Mouse (Mus musculus): ENCODE measurements around the gene Kxd1. TPM values are rescaled to one million over a fixed set of nuclear protein-coding genes. Genes with fewer than 3 reads are reported as not detected.

The Kxd1 gene
- polyA plus RNA-seq, 1 experiment from 2014 or later: 50.5 TPM

GRCm38 (mm10) chr8:70560564-70560963, 32.8 kb upstream of the Kxd1 start:
- Histone ChIP-seq H3K9ac (no peak overlapping the region), H3K36me3 (peaks cover 4% of the 10 kb centered on the region; the same call in 1 of the 2 replicates), H3K4me2 (no peak overlapping the region), H3K9me3 (no peaks in the 10 kb centered on the region), H3K27ac (no peak overlapping the region), H3K4me1 (replicated peaks) (peaks cover 29% of the 10 kb centered on the region), H3K4me3 (no peak overlapping the region), H3K27me3 (no peaks in the 10 kb centered on the region)
- ATAC-seq (ENCODE audit: low FRiP score): no peak
- 75% methylated on average over 3 of the region's 3 CpGs for WGBS

GRCm38 (mm10) chr8:70560096-70560495, 32.3 kb upstream of the Kxd1 start:
- 80% methylated on average over 2 of the region's 2 CpGs for WGBS
- Histone ChIP-seq H3K27ac (no peak overlapping the region), H3K4me1 (replicated peaks) (peaks cover 24% of the 10 kb centered on the region), H3K36me3 (peaks cover 4% of the 10 kb centered on the region; the same call in 1 of the 2 replicates), H3K4me2 (no peak overlapping the region), H3K4me3 (no peak overlapping the region), H3K9ac (no peak overlapping the region), H3K27me3 (no peaks in the 10 kb centered on the region), H3K9me3 (no peaks in the 10 kb centered on the region)
- no peak for ATAC-seq (ENCODE audit: low FRiP score)

- ATAC-seq (ENCODE audit: low FRiP score): no peak
- peaks cover 22% of the 10 kb centered on the region for H3K4me1 ChIP-seq (replicated peaks)
- no peak overlapping the region for H3K9ac ChIP-seq
- no peak overlapping the region for H3K4me3 ChIP-seq
- H3K4me2 ChIP-seq: no peak overlapping the region
- peaks cover 4% of the 10 kb centered on the region; the same call in 1 of the 2 replicates for H3K36me3 ChIP-seq
- no peaks in the 10 kb centered on the region for H3K9me3 ChIP-seq
- no peak overlapping the region for H3K27ac ChIP-seq
- H3K27me3 ChIP-seq: no peaks in the 10 kb centered on the region
- WGBS: 82% methylated on average over 3 of the region's 3 CpGs
Observed at GRCm38 (mm10) chr8:70558983-70559382, 31.2 kb upstream of the Kxd1 start.

- Histone ChIP-seq H3K36me3 (peaks cover 4% of the 10 kb centered on the region; the same call in 1 of the 2 replicates), H3K4me3 (no peak overlapping the region), H3K27ac (no peak overlapping the region), H3K4me1 (replicated peaks) (peaks cover 28% of the 10 kb centered on the region), H3K9ac (no peak overlapping the region), H3K9me3 (no peaks in the 10 kb centered on the region), H3K4me2 (no peak overlapping the region), H3K27me3 (no peaks in the 10 kb centered on the region)
- WGBS: 67% methylated on average over 4 of the region's 4 CpGs
- ATAC-seq (ENCODE audit: low FRiP score): no peak
Observed at GRCm38 (mm10) chr8:70558334-70558733, 30.6 kb upstream of the Kxd1 start.

GRCm38 (mm10) chr8:70555079-70555747, 27.5 kb upstream of the Kxd1 start:
- no peak overlapping the region for H3K9ac ChIP-seq
- ATAC-seq (ENCODE audit: low FRiP score): no peak
- no peak overlapping the region for H3K27ac ChIP-seq
- peaks cover 33% of the 10 kb centered on the region for H3K4me1 ChIP-seq (replicated peaks)
- H3K4me3 ChIP-seq: no peak overlapping the region
- peaks cover 4% of the 10 kb centered on the region; the same call in 1 of the 2 replicates for H3K36me3 ChIP-seq
- no peaks in the 10 kb centered on the region for H3K9me3 ChIP-seq
- H3K4me2 ChIP-seq: no peak overlapping the region
- H3K27me3 ChIP-seq: no peaks in the 10 kb centered on the region
- 98% methylated on average over 4 of the region's 4 CpGs for WGBS

- Histone ChIP-seq H3K4me1 (replicated peaks) (peaks cover 32% of the 10 kb centered on the region), H3K4me2 (no peak overlapping the region), H3K9me3 (no peaks in the 10 kb centered on the region), H3K36me3 (peaks cover 4% of the 10 kb centered on the region; the same call in 1 of the 2 replicates), H3K9ac (no peak overlapping the region), H3K4me3 (no peak overlapping the region), H3K27ac (peak overlapping the region; percentile 55), H3K27me3 (no peaks in the 10 kb centered on the region)
- no peak for ATAC-seq (ENCODE audit: low FRiP score)
Observed at GRCm38 (mm10) chr8:70553740-70554139, 26.0 kb upstream of the Kxd1 start.

- H3K4me3 ChIP-seq: no peak overlapping the region
- H3K36me3 ChIP-seq: peaks cover 4% of the 10 kb centered on the region; the same call in 1 of the 2 replicates
- 0 out of 2 replicates have a peak overlapping the region, but pooled peaks have one; percentile 55 for H3K27ac ChIP-seq
- H3K9me3 ChIP-seq: no peaks in the 10 kb centered on the region
- peaks cover 32% of the 10 kb centered on the region for H3K4me1 ChIP-seq (replicated peaks)
- H3K9ac ChIP-seq: 0 out of 2 replicates have a peak overlapping the region, but pooled peaks have one; percentile 24
- ATAC-seq (ENCODE audit: low FRiP score): no peak
- no peaks in the 10 kb centered on the region for H3K27me3 ChIP-seq
- WGBS: 88% methylated on average over 1 of the region's 1 CpGs
- no peak overlapping the region for H3K4me2 ChIP-seq
Observed at GRCm38 (mm10) chr8:70552836-70553235, 25.1 kb upstream of the Kxd1 start.

- H3K4me1 ChIP-seq (replicated peaks): peaks cover 32% of the 10 kb centered on the region
- no peak for ATAC-seq (ENCODE audit: low FRiP score)
- H3K27ac ChIP-seq: no peak overlapping the region
- WGBS: 75% methylated on average over 3 of the region's 3 CpGs
- no peak overlapping the region for H3K4me3 ChIP-seq
- H3K4me2 ChIP-seq: no peak overlapping the region
- H3K9me3 ChIP-seq: no peaks in the 10 kb centered on the region
- H3K36me3 ChIP-seq: peaks cover 4% of the 10 kb centered on the region; the same call in 1 of the 2 replicates
- H3K9ac ChIP-seq: no peak overlapping the region
- no peaks in the 10 kb centered on the region for H3K27me3 ChIP-seq
Observed at GRCm38 (mm10) chr8:70551558-70552161, 23.9 kb upstream of the Kxd1 start.

GRCm38 (mm10) chr8:70549412-70550184, 21.8 kb upstream of the Kxd1 start:
- peaks cover 32% of the 10 kb centered on the region for H3K4me1 ChIP-seq (replicated peaks)
- H3K27me3 ChIP-seq: no peaks in the 10 kb centered on the region
- H3K4me2 ChIP-seq: no peak overlapping the region
- no peak for ATAC-seq (ENCODE audit: low FRiP score)
- WGBS: 90% methylated on average over 10 of the region's 10 CpGs
- no peaks in the 10 kb centered on the region for H3K36me3 ChIP-seq
- no peaks in the 10 kb centered on the region for H3K9me3 ChIP-seq
- no peak overlapping the region for H3K9ac ChIP-seq
- H3K4me3 ChIP-seq: no peak overlapping the region
- no peak overlapping the region for H3K27ac ChIP-seq

GRCm38 (mm10) chr8:70547762-70548161, 20.0 kb upstream of the Kxd1 start:
- Histone ChIP-seq H3K9ac (no peak overlapping the region), H3K27me3 (no peaks in the 10 kb centered on the region), H3K36me3 (no peaks in the 10 kb centered on the region), H3K4me1 (replicated peaks) (peaks cover 32% of the 10 kb centered on the region), H3K4me3 (no peak overlapping the region), H3K9me3 (no peaks in the 10 kb centered on the region), H3K4me2 (no peak overlapping the region), H3K27ac (no peak overlapping the region)
- ATAC-seq (ENCODE audit: low FRiP score): no peak
- 92% methylated on average over 6 of the region's 6 CpGs for WGBS

GRCm38 (mm10) chr8:70546412-70546811, 18.7 kb upstream of the Kxd1 start:
- WGBS: 94% methylated on average over 4 of the region's 4 CpGs
- no peak for ATAC-seq (ENCODE audit: low FRiP score)
- Histone ChIP-seq H3K9me3 (no peaks in the 10 kb centered on the region), H3K4me2 (no peak overlapping the region), H3K27me3 (no peaks in the 10 kb centered on the region), H3K4me1 (replicated peaks) (peaks cover 29% of the 10 kb centered on the region), H3K9ac (no peak overlapping the region), H3K27ac (no peak overlapping the region), H3K4me3 (no peak overlapping the region), H3K36me3 (no peaks in the 10 kb centered on the region)

GRCm38 (mm10) chr8:70544200-70544687, 16.5 kb upstream of the Kxd1 start:
- Histone ChIP-seq H3K4me2 (no peak overlapping the region), H3K27me3 (no peaks in the 10 kb centered on the region), H3K4me3 (no peak overlapping the region), H3K36me3 (no peaks in the 10 kb centered on the region), H3K27ac (no peak overlapping the region; the same call in 1 of the 2 replicates), H3K9me3 (no peaks in the 10 kb centered on the region), H3K9ac (no peak overlapping the region), H3K4me1 (replicated peaks) (peaks cover 43% of the 10 kb centered on the region)
- no peak for ATAC-seq (ENCODE audit: low FRiP score)
- 73% methylated on average over 6 of the region's 6 CpGs for WGBS
